Mouse (Mus musculus): Measurements from ENCODE around the gene Hadh. TPM values are rescaled to one million over a fixed set of nuclear protein-coding genes. Genes with fewer than 3 reads are reported as not detected.

The Hadh gene
- total RNA-seq (2022) = 10 to 100 TPM; 22.9 to 28.0 (median 26.1) TPM

GRCm38 (mm10) chr3:131271559-131272373, at the start of gene Hadh:
Hadh (minus strand) TSS chr3:131272101.
- DNase-seq (ENCODE audit: low spot score in 2 of 2) = peak; percentile 50 to 75

- peak; percentile 39 to 41 for DNase-seq (ENCODE audit: low spot score in 2 of 2)
Observed at GRCm38 (mm10) chr3:131320184-131320583, 48.3 kb upstream of the Hadh start.

GRCm38 (mm10) chr3:131318211-131318610, 46.3 kb upstream of the Hadh start:
- no peak for DNase-seq (ENCODE audit: low spot score in 2 of 2)

GRCm38 (mm10) chr3:131317126-131317525, 45.2 kb upstream of the Hadh start:
- no peak for DNase-seq (ENCODE audit: low spot score in 2 of 2)

GRCm38 (mm10) chr3:131315957-131316510, 44.1 kb upstream of the Hadh start:
- DNase-seq (ENCODE audit: low spot score in 2 of 2) = no peak

GRCm38 (mm10) chr3:131312340-131312739, 40.4 kb upstream of the Hadh start:
- DNase-seq (ENCODE audit: low spot score in 2 of 2) = no peak

- DNase-seq (ENCODE audit: low spot score in 2 of 2) = no peak
Observed at GRCm38 (mm10) chr3:131310572-131310971, 38.7 kb upstream of the Hadh start.

- DNase-seq (ENCODE audit: low spot score in 2 of 2) = no peak
Observed at GRCm38 (mm10) chr3:131307811-131308210, 35.9 kb upstream of the Hadh start.

- DNase-seq (ENCODE audit: low spot score in 2 of 2) = no peak
Observed at GRCm38 (mm10) chr3:131306255-131306654, 34.4 kb upstream of the Hadh start.

- DNase-seq (ENCODE audit: low spot score in 2 of 2) = no peak
Observed at GRCm38 (mm10) chr3:131303320-131303714, 31.4 kb upstream of the Hadh start.

- peak; percentile 84 to 93 for DNase-seq (ENCODE audit: low spot score in 2 of 2)
Observed at GRCm38 (mm10) chr3:131302452-131303319, 30.8 kb upstream of the Hadh start, which contains the start of gene Cyp2u1. Cyp2u1 (minus strand) TSS chr3:131303227.

- DNase-seq (ENCODE audit: low spot score in 2 of 2) = no peak
Observed at GRCm38 (mm10) chr3:131299908-131300307, 28.0 kb upstream of the Hadh start.

GRCm38 (mm10) chr3:131299078-131299477, 27.2 kb upstream of the Hadh start:
- no peak for DNase-seq (ENCODE audit: low spot score in 2 of 2)

- DNase-seq (ENCODE audit: low spot score in 2 of 2) = no peak
Observed at GRCm38 (mm10) chr3:131296893-131297292, 25.0 kb upstream of the Hadh start.

- DNase-seq (ENCODE audit: low spot score in 2 of 2) = no peak
Observed at GRCm38 (mm10) chr3:131295513-131296200, 23.8 kb upstream of the Hadh start.

- DNase-seq (ENCODE audit: low spot score in 2 of 2) = no peak
Observed at GRCm38 (mm10) chr3:131294503-131294902, 22.6 kb upstream of the Hadh start.

GRCm38 (mm10) chr3:131292959-131293358, 21.1 kb upstream of the Hadh start:
- no peak for DNase-seq (ENCODE audit: low spot score in 2 of 2)

GRCm38 (mm10) chr3:131292349-131292748, 20.4 kb upstream of the Hadh start:
- DNase-seq (ENCODE audit: low spot score in 2 of 2) = no peak

- no peak for DNase-seq (ENCODE audit: low spot score in 2 of 2)
Observed at GRCm38 (mm10) chr3:131291890-131292289, 20.0 kb upstream of the Hadh start.

GRCm38 (mm10) chr3:131274151-131274550, 2.2 kb upstream of the Hadh start:
- DNase-seq (ENCODE audit: low spot score in 2 of 2) = no peak

- DNase-seq (ENCODE audit: low spot score in 2 of 2) = no peak
Observed at GRCm38 (mm10) chr3:131272374-131273100, 636 bp upstream of the Hadh start.

All from left cerebral cortex, adult 8-10 months (tissue).